Mouse (Mus musculus): ENCODE results near the gene Prkar1b. TPM values are rescaled to one million over a fixed set of nuclear protein-coding genes. Genes with fewer than 3 reads are reported as not detected.

The Prkar1b gene
- polyA plus RNA-seq, 1 experiment = 1.7 TPM

GRCm38 (mm10) chr5:139184897-139185296 is 35.1 kb upstream of the Prkar1b start:
- Histone ChIP-seq H3K36me3 (ENCODE audit: control insufficient read depth, insufficient read depth) (peaks cover 42% of the 10 kb centered on the region), H3K27me3 (ENCODE audit: control insufficient read depth, insufficient read depth, insufficient read length) (no peaks in the 10 kb centered on the region), H3ac (ENCODE audit: control insufficient read depth, insufficient read length, low read depth) (no peak overlapping the region), H3K79me3 (ENCODE audit: low read depth) (no peaks in the 10 kb centered on the region), H3K4me3 (ENCODE audit: insufficient read depth, poor library complexity, severe bottlenecking) (no peak overlapping the region), H3K79me2 (ENCODE audit: control insufficient read depth, insufficient read depth) (no peaks in the 10 kb centered on the region)
- TF ChIP-seq FOSL1 (IDR thresholded peaks at IDR 0.05; ENCODE audit: insufficient read depth, low read length, poor library complexity, severe bottlenecking) = no peak
- no peak for TF ChIP-seq CTCF (IDR thresholded peaks at IDR 0.05; ENCODE audit: control insufficient read depth, insufficient read depth, insufficient read length)
- TF ChIP-seq USF1 (IDR thresholded peaks at IDR 0.05; ENCODE audit: low read depth) = no peak
- TF ChIP-seq CEBPB (IDR thresholded peaks at IDR 0.05; ENCODE audit: low read depth) = no peak
- TF ChIP-seq MYOG (IDR thresholded peaks at IDR 0.05; ENCODE audit: control insufficient read depth, extremely low read depth, insufficient read length) = no peak
- no peak for TF ChIP-seq MYOD1 (IDR thresholded peaks at IDR 0.05; ENCODE audit: control insufficient read depth, insufficient read length, low read depth)
- no peak for TF ChIP-seq MAX (IDR thresholded peaks at IDR 0.05)

GRCm38 (mm10) chr5:139183601-139184000 is 33.8 kb upstream of the Prkar1b start:
- Histone ChIP-seq H3K79me3 (ENCODE audit: low read depth) (no peaks in the 10 kb centered on the region), H3K27me3 (ENCODE audit: control insufficient read depth, insufficient read depth, insufficient read length) (no peaks in the 10 kb centered on the region), H3ac (ENCODE audit: control insufficient read depth, insufficient read length, low read depth) (no peak overlapping the region), H3K4me3 (ENCODE audit: insufficient read depth, poor library complexity, severe bottlenecking) (no peak overlapping the region), H3K79me2 (ENCODE audit: control insufficient read depth, insufficient read depth) (no peaks in the 10 kb centered on the region), H3K36me3 (ENCODE audit: control insufficient read depth, insufficient read depth) (peaks cover 49% of the 10 kb centered on the region)
- no peak for TF ChIP-seq CEBPB (IDR thresholded peaks at IDR 0.05; ENCODE audit: low read depth)
- TF ChIP-seq MAX (IDR thresholded peaks at IDR 0.05) = no peak
- TF ChIP-seq MYOG (IDR thresholded peaks at IDR 0.05; ENCODE audit: control insufficient read depth, extremely low read depth, insufficient read length) = no peak
- TF ChIP-seq MYOD1 (IDR thresholded peaks at IDR 0.05; ENCODE audit: control insufficient read depth, insufficient read length, low read depth) = no peak
- no peak for TF ChIP-seq FOSL1 (IDR thresholded peaks at IDR 0.05; ENCODE audit: insufficient read depth, low read length, poor library complexity, severe bottlenecking)
- no peak for TF ChIP-seq USF1 (IDR thresholded peaks at IDR 0.05; ENCODE audit: low read depth)

GRCm38 (mm10) chr5:139183131-139183530 is 33.3 kb upstream of the Prkar1b start:
- no peaks in the 10 kb centered on the region for H3K79me2 ChIP-seq (ENCODE audit: control insufficient read depth, insufficient read depth)
- H3ac ChIP-seq (ENCODE audit: control insufficient read depth, insufficient read length, low read depth) = no peak overlapping the region
- H3K79me3 ChIP-seq (ENCODE audit: low read depth) = no peaks in the 10 kb centered on the region
- TF ChIP-seq CTCF (IDR thresholded peaks at IDR 0.05; ENCODE audit: control insufficient read depth, insufficient read depth, insufficient read length) (no peak), USF1 (IDR thresholded peaks at IDR 0.05; ENCODE audit: low read depth) (no peak), MAX (IDR thresholded peaks at IDR 0.05) (no peak), MYOD1 (IDR thresholded peaks at IDR 0.05; ENCODE audit: control insufficient read depth, insufficient read length, low read depth) (no peak), FOSL1 (IDR thresholded peaks at IDR 0.05; ENCODE audit: insufficient read depth, low read length, poor library complexity, severe bottlenecking) (no peak), MYOG (IDR thresholded peaks at IDR 0.05; ENCODE audit: control insufficient read depth, extremely low read depth, insufficient read length) (no peak), CEBPB (IDR thresholded peaks at IDR 0.05; ENCODE audit: low read depth) (no peak)
- H3K27me3 ChIP-seq (ENCODE audit: control insufficient read depth, insufficient read depth, insufficient read length) = no peaks in the 10 kb centered on the region
- H3K4me3 ChIP-seq (ENCODE audit: insufficient read depth, poor library complexity, severe bottlenecking) = no peak overlapping the region
- H3K36me3 ChIP-seq (ENCODE audit: control insufficient read depth, insufficient read depth) = peaks cover 49% of the 10 kb centered on the region

GRCm38 (mm10) chr5:139178895-139179631 is 29.3 kb upstream of the Prkar1b start:
- H3K27me3 ChIP-seq (ENCODE audit: control insufficient read depth, insufficient read depth, insufficient read length) = no peaks in the 10 kb centered on the region
- H3K36me3 ChIP-seq (ENCODE audit: control insufficient read depth, insufficient read depth) = peaks cover 35% of the 10 kb centered on the region
- no peak overlapping the region for H3ac ChIP-seq (ENCODE audit: control insufficient read depth, insufficient read length, low read depth)
- TF ChIP-seq CEBPB (IDR thresholded peaks at IDR 0.05; ENCODE audit: low read depth) (no peak), CTCF (IDR thresholded peaks at IDR 0.05; ENCODE audit: control insufficient read depth, insufficient read depth, insufficient read length) (peak; percentile 89), FOSL1 (IDR thresholded peaks at IDR 0.05; ENCODE audit: insufficient read depth, low read length, poor library complexity, severe bottlenecking) (no peak), MYOD1 (IDR thresholded peaks at IDR 0.05; ENCODE audit: control insufficient read depth, insufficient read length, low read depth) (no peak), MAX (IDR thresholded peaks at IDR 0.05) (no peak)
- H3K79me3 ChIP-seq (ENCODE audit: low read depth) = no peaks in the 10 kb centered on the region
- no peak overlapping the region for H3K4me3 ChIP-seq (ENCODE audit: insufficient read depth, poor library complexity, severe bottlenecking)
- no peaks in the 10 kb centered on the region for H3K79me2 ChIP-seq (ENCODE audit: control insufficient read depth, insufficient read depth)

DNA sequence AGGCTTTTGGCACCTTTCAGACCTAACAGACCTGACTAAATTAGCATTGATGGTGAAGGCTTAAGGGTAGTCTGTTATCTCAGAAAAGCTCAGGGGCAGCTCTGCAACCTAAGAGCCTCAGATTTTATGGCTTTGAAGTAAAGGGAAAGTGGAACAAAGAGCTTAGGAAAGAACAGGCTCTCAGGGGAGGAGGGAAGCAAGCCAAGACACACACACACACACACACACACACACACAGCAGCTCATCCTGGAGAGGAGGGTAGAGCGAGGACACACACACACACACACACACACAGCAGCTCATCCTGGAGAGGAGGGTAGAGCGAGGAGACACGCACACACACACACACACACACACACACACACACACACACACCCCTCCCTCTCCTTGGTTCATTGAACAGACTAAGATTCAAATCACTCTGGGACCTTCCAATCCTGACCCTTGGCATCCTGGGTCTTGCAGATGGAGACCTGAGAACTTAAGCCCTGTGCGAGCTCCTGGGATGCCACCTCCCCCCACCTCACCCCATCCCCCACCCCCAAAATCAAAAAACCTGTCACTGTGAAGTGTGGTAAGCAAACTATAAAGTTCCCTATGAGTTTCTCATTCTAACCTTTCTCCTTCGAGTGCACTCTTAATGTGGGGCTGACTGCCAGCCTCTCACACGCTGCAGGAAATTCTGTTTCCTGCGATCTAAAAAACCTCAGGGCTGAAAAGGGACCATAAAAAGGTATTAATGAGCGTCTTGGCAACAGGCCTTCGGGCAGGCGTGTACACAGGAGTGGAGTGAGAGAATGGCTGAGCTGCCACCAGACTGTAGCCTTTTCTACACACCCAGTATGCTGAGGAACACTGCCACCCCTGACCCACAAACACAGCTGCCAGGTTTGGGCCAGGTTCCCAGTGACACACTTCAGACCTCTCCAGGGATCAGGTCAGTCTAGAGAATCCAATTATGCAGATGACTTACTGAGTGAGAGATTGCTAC is 25.1 kb upstream of the Prkar1b start:
- peaks cover 20% of the 10 kb centered on the region for H3K36me3 ChIP-seq (ENCODE audit: control insufficient read depth, insufficient read depth)
- no peaks in the 10 kb centered on the region for H3K27me3 ChIP-seq (ENCODE audit: control insufficient read depth, insufficient read depth, insufficient read length)
- H3ac ChIP-seq (ENCODE audit: control insufficient read depth, insufficient read length, low read depth) = no peak overlapping the region
- no peaks in the 10 kb centered on the region for H3K79me3 ChIP-seq (ENCODE audit: low read depth)
- TF ChIP-seq CTCF (IDR thresholded peaks at IDR 0.05; ENCODE audit: control insufficient read depth, insufficient read depth, insufficient read length) = no peak
- no peak for TF ChIP-seq CEBPB (IDR thresholded peaks at IDR 0.05; ENCODE audit: low read depth)
- TF ChIP-seq MYOD1 (IDR thresholded peaks at IDR 0.05; ENCODE audit: control insufficient read depth, insufficient read length, low read depth) = no peak
- TF ChIP-seq FOSL1 (IDR thresholded peaks at IDR 0.05; ENCODE audit: insufficient read depth, low read length, poor library complexity, severe bottlenecking) = no peak
- no peak for TF ChIP-seq MAX (IDR thresholded peaks at IDR 0.05)
- TF ChIP-seq MYOG (IDR thresholded peaks at IDR 0.05; ENCODE audit: control insufficient read depth, extremely low read depth, insufficient read length) = no peak
- TF ChIP-seq USF1 (IDR thresholded peaks at IDR 0.05; ENCODE audit: low read depth) = no peak
- no peaks in the 10 kb centered on the region for H3K79me2 ChIP-seq (ENCODE audit: control insufficient read depth, insufficient read depth)
- H3K4me3 ChIP-seq (ENCODE audit: insufficient read depth, poor library complexity, severe bottlenecking) = no peak overlapping the region

Data from C2C12 (cell line).